Mouse (Mus musculus): ENCODE results near the gene Alpl.
A peak's percentile ranks its signal among the peaks of the same experiment; 100 is the strongest.

The Alpl gene

GRCm38 (mm10) chr4:137797038-137797437 lies 854 bp upstream of the Alpl start:
- DNase-seq = no peak

- DNase-seq = no peak
These were observed 1.8 kb downstream of the Alpl start for GRCm38 (mm10) chr4:137794178-137794900.

- no peak for DNase-seq
These were observed 2.6 kb downstream of the Alpl start for GRCm38 (mm10) chr4:137793611-137794010.

- DNase-seq = no peak
These were observed 4.7 kb downstream of the Alpl start for GRCm38 (mm10) chr4:137791440-137791839.

- no peak for DNase-seq
These were observed 5.2 kb downstream of the Alpl start for GRCm38 (mm10) chr4:137790981-137791380.

GRCm38 (mm10) chr4:137788511-137789049 lies 7.6 kb downstream of the Alpl start:
- DNase-seq = no peak

GRCm38 (mm10) chr4:137787589-137788289 lies 8.4 kb downstream of the Alpl start:
- DNase-seq = no peak

- no peak for DNase-seq
These were observed 9.7 kb downstream of the Alpl start for GRCm38 (mm10) chr4:137786488-137786887.

GRCm38 (mm10) chr4:137785270-137785669 lies 10.9 kb downstream of the Alpl start:
- no peak for DNase-seq

GRCm38 (mm10) chr4:137784741-137785140 lies 11.4 kb downstream of the Alpl start:
- DNase-seq = no peak

GRCm38 (mm10) chr4:137783541-137784191 lies 12.5 kb downstream of the Alpl start:
- peak; percentile 39 for DNase-seq

- no peak for DNase-seq
These were observed 14.2 kb downstream of the Alpl start for GRCm38 (mm10) chr4:137781949-137782348.

GRCm38 (mm10) chr4:137780986-137781385 lies 15.2 kb downstream of the Alpl start:
- DNase-seq = no peak

GRCm38 (mm10) chr4:137778397-137779184 lies 17.6 kb downstream of the Alpl start:
- DNase-seq = no peak

GRCm38 (mm10) chr4:137777866-137778265 lies 18.3 kb downstream of the Alpl start:
- DNase-seq = no peak

- no peak for DNase-seq
These were observed 21.7 kb downstream of the Alpl start for GRCm38 (mm10) chr4:137774505-137774904.

- no peak for DNase-seq
These were observed 22.2 kb downstream of the Alpl start for GRCm38 (mm10) chr4:137774013-137774412.

- no peak for DNase-seq
These were observed 22.8 kb downstream of the Alpl start for GRCm38 (mm10) chr4:137773369-137773899.

- DNase-seq = no peak
These were observed 23.6 kb downstream of the Alpl start for GRCm38 (mm10) chr4:137772438-137773056.

- no peak for DNase-seq
These were observed 24.4 kb downstream of the Alpl start for GRCm38 (mm10) chr4:137771749-137772148.

- DNase-seq = no peak
These were observed 25.1 kb downstream of the Alpl start for GRCm38 (mm10) chr4:137770901-137771612.

Data from cerebellum, adult 9-10 months (tissue).